Mouse (Mus musculus) heart, adult 8-10 months (tissue): ENCODE results near the gene Ercc4. TPM values are rescaled to one million over a fixed set of nuclear protein-coding genes. Genes with fewer than 3 reads are reported as not detected.

Experiments
- DNase-seq: peaks from one replicate; pipeline ENCODE4 v3.0.0; 2022; ENCODE audit warnings: low spot score
- total RNA-seq, 4 experiments: library from RNA; stranded (reverse); gene quantifications; 2 replicates each; pipeline ENCODE4 v1.2.4; 2022

Ercc4 gene
- total RNA-seq, 4 experiments from 2014 or later: 6.8 to 10.1 (median 8.1) TPM

DNA sequence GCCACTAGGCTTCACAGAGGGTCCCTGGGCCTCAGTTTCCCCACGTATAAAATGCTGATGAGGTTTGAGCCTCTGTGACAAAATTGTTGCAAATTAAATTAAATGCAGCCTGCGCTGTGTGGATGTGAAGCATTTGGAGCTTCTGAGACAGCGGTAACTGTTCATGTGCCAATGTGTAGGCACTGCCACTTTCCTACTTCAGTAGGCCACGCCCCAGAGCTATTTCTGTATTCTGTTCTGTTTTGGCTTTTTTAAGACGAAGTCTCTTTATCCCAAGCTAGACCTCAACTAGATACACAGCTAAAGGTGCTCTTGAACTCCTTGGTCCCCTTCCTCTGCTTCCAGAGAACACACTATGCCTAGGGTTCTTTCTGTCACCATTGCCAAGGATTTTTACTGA, 85.4 kb downstream of the Ercc4 start:
- DNase-seq: no peak

DNA sequence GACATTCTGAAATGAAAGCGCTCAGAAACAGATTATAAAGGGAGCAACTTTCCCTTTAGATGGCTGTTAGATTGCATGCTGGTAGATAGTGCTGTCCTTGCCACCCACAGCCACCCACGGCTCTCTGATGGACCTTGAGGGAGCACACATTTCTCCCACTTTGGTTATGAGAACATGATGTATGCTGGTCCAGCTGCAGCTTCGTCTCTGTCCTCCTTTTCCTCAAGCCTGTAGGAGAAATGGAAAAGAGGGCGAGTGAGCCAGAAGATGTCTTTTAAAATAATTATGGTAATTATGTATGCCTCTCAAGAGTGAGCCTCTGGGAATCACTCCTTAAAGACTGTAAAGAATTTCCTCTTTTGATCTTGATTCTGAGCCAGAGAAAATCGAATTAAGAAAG, 87.1 kb downstream of the Ercc4 start:
- DNase-seq: no peak

DNA sequence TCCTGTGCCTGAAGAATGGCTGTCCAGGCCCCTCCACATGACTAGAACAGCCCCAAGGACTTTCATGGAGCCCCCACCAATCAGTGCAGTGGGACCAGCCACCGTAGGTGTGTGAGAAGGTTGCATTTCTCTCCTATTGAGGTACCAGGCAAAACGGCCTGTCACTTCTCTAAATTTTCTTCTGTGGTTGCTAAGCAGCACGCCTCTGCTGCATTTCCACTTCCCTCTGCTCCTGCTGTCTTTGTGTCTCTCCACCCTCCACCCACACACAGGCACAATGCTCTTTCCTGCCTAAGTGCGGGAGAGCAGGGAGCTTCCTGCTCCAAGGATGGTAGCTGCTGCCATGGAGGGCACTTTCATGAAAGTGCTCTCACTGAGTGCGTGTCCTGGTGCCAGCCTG, 87.8 kb downstream of the Ercc4 start:
- DNase-seq: no peak

DNA sequence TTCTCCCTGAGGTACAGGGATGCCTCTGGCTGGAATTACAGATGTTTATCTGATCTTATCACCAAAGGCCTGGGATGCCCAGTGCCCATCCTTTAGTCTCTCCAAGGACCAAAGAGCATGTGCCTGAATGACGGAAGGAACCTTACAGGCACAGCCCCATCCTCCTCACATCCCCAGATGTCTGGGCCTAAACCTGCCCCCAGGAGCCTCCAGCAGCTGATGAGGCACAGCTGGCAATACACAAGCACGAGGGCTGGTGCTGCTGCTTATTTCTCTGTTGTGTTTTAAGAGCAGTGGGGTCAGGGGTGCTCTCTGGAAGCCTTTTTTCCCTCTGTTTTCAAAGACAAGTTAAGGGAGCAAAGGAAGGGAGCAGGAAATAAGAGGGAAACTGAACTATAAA, 89.7 kb downstream of the Ercc4 start:
- no peak for DNase-seq

Other genes starting within 250 kb of the Ercc4 start
- 10 to 100 TPM; 24.5 to 32.8 (median 28.8) TPM for gene Mrtfb, start 146.8 kb downstream of the Ercc4 start, total RNA-seq